Mouse (Mus musculus): ENCODE data around the gene Atp12a. TPM values are rescaled to one million over a fixed set of nuclear protein-coding genes. Genes with fewer than 3 reads are reported as not detected.
A peak's percentile ranks its signal among the peaks of the same experiment; 100 is the strongest.

The Atp12a gene
- total RNA-seq (2021), result not detected
- long read RNA-seq, experiment 1, result 0 reads
- long read RNA-seq, experiment 2, result 0 reads

GRCm38 (mm10) chr14:56364711-56365237 lies at the start of gene Atp12a:
Atp12a (plus strand) TSS chr14:56365068.
- peak in 1 of 2 experiments; percentile 7 for DNase-seq (ENCODE audit: low spot score in 2 of 2)

- DNase-seq (ENCODE audit: low spot score in 2 of 2), result no peak
Measured at GRCm38 (mm10) chr14:56315519-56315918, 49.3 kb upstream of the Atp12a start.

- no peak for DNase-seq (ENCODE audit: low spot score in 2 of 2)
Measured at GRCm38 (mm10) chr14:56316333-56316732, 48.5 kb upstream of the Atp12a start.

- DNase-seq (ENCODE audit: low spot score in 2 of 2), result no peak
Measured at GRCm38 (mm10) chr14:56322982-56323381, 41.9 kb upstream of the Atp12a start.

GRCm38 (mm10) chr14:56325038-56325437 lies 39.8 kb upstream of the Atp12a start:
- no peak for DNase-seq (ENCODE audit: low spot score in 2 of 2)

- DNase-seq (ENCODE audit: low spot score in 2 of 2), result no peak
Measured at GRCm38 (mm10) chr14:56333700-56334099, 31.2 kb upstream of the Atp12a start.

GRCm38 (mm10) chr14:56334437-56334836 lies 30.4 kb upstream of the Atp12a start:
- DNase-seq (ENCODE audit: low spot score in 2 of 2), result no peak

- no peak for DNase-seq (ENCODE audit: low spot score in 2 of 2)
Measured at GRCm38 (mm10) chr14:56336032-56336431, 28.8 kb upstream of the Atp12a start.

GRCm38 (mm10) chr14:56337075-56337474 lies 27.8 kb upstream of the Atp12a start:
- no peak for DNase-seq (ENCODE audit: low spot score in 2 of 2)

- DNase-seq (ENCODE audit: low spot score in 2 of 2), result no peak
Measured at GRCm38 (mm10) chr14:56337696-56338095, 27.2 kb upstream of the Atp12a start.

- DNase-seq (ENCODE audit: low spot score in 2 of 2), result no peak
Measured at GRCm38 (mm10) chr14:56338882-56339442, 25.9 kb upstream of the Atp12a start.

GRCm38 (mm10) chr14:56348704-56349103 lies 16.2 kb upstream of the Atp12a start:
- DNase-seq (ENCODE audit: low spot score in 2 of 2), result no peak

GRCm38 (mm10) chr14:56349541-56349940 lies 15.3 kb upstream of the Atp12a start:
- no peak for DNase-seq (ENCODE audit: low spot score in 2 of 2)

GRCm38 (mm10) chr14:56351959-56352660 lies 12.8 kb upstream of the Atp12a start:
- no peak for DNase-seq (ENCODE audit: low spot score in 2 of 2)

- no peak for DNase-seq (ENCODE audit: low spot score in 2 of 2)
Measured at GRCm38 (mm10) chr14:56354803-56355202, 10.1 kb upstream of the Atp12a start.

- no peak for DNase-seq (ENCODE audit: low spot score in 2 of 2)
Measured at GRCm38 (mm10) chr14:56355396-56355795, 9.5 kb upstream of the Atp12a start.

GRCm38 (mm10) chr14:56356196-56356595 lies 8.7 kb upstream of the Atp12a start:
- no peak for DNase-seq (ENCODE audit: low spot score in 2 of 2)

- no peak for DNase-seq (ENCODE audit: low spot score in 2 of 2)
Measured at GRCm38 (mm10) chr14:56358422-56358821, 6.4 kb upstream of the Atp12a start.

- no peak for DNase-seq (ENCODE audit: low spot score in 2 of 2)
Measured at GRCm38 (mm10) chr14:56359131-56359530, 5.7 kb upstream of the Atp12a start.

GRCm38 (mm10) chr14:56365292-56365691 lies 424 bp downstream of the Atp12a start:
- no peak for DNase-seq (ENCODE audit: low spot score in 2 of 2)

GRCm38 (mm10) chr14:56366712-56367111 lies 1.8 kb downstream of the Atp12a start:
- DNase-seq (ENCODE audit: low spot score in 2 of 2), result no peak

- no peak for DNase-seq (ENCODE audit: low spot score in 2 of 2)
Measured at GRCm38 (mm10) chr14:56368834-56369233, 4.0 kb downstream of the Atp12a start.

GRCm38 (mm10) chr14:56375731-56376130 lies 10.9 kb downstream of the Atp12a start:
- peak; percentile 83 to 88 for DNase-seq (ENCODE audit: low spot score in 2 of 2)
